Mouse (Mus musculus) cerebellum, postnatal 25 days (tissue): ENCODE results near the gene Vps18.

ENCODE experiments used
- DNase-seq, 2 experiments: peaks; one replicate each; pipeline ENCODE4 v3.0.0; 2021; ENCODE audit warnings: mixed read lengths in 2 of 2

Gene Vps18

GRCm38 (mm10) chr2:119322587-119323300 is 34.2 kb downstream of the Vps18 start:
- DNase-seq = peak; percentile 47 to 64

- no peak for DNase-seq
These were observed 35.5 kb downstream of the Vps18 start for GRCm38 (mm10) chr2:119323866-119324575.

- DNase-seq = no peak
These were observed 36.2 kb downstream of the Vps18 start for GRCm38 (mm10) chr2:119324576-119325318.

GRCm38 (mm10) chr2:119325568-119326143 is 37.1 kb downstream of the Vps18 start, which contains the start of gene Dll4:
Gene Dll4 (plus strand): TSS chr2:119325784.
- DNase-seq = peak; percentile 36 to 42

- DNase-seq = peak; percentile 38 to 43
These were observed 37.9 kb downstream of the Vps18 start for GRCm38 (mm10) chr2:119326161-119327101.

- peak; percentile 78 to 86 for DNase-seq
These were observed 38.6 kb downstream of the Vps18 start for GRCm38 (mm10) chr2:119327102-119327480.

GRCm38 (mm10) chr2:119327942-119328526 is 39.5 kb downstream of the Vps18 start:
- DNase-seq = peak; percentile 58 to 61

- no peak for DNase-seq
These were observed 40.0 kb downstream of the Vps18 start for GRCm38 (mm10) chr2:119328546-119328945.

- DNase-seq = no peak
These were observed 40.7 kb downstream of the Vps18 start for GRCm38 (mm10) chr2:119329123-119329817.

GRCm38 (mm10) chr2:119330795-119331194 is 42.3 kb downstream of the Vps18 start:
- DNase-seq = no peak

GRCm38 (mm10) chr2:119332177-119332661 is 43.7 kb downstream of the Vps18 start:
- DNase-seq = no peak

- DNase-seq = no peak
These were observed 45.6 kb downstream of the Vps18 start for GRCm38 (mm10) chr2:119334135-119334534.

- no peak for DNase-seq
These were observed 46.5 kb downstream of the Vps18 start for GRCm38 (mm10) chr2:119334964-119335525.

- DNase-seq = no peak
These were observed 47.0 kb downstream of the Vps18 start for GRCm38 (mm10) chr2:119335535-119335934.

GRCm38 (mm10) chr2:119336002-119336401 is 47.5 kb downstream of the Vps18 start:
- DNase-seq = no peak

GRCm38 (mm10) chr2:119336470-119336869 is 47.9 kb downstream of the Vps18 start:
- DNase-seq = peak; percentile 29 to 41

GRCm38 (mm10) chr2:119337425-119338265 is 49.1 kb downstream of the Vps18 start:
- DNase-seq = peak; percentile 96

- DNase-seq = no peak
These were observed 56.1 kb downstream of the Vps18 start for GRCm38 (mm10) chr2:119344537-119345138.
